Mouse (Mus musculus) midbrain, postnatal 0 days (tissue): ENCODE measurements at regions not wholly inside any gene's neighbourhood (a gene's known extent, or its start where the extent isn't known, plus 50 kb on each side); places are given as distances from the start of the nearest gene placed in this dataset.

Source experiments
- ATAC-seq: fragments of 200-750 bp; cut with Nextera tagmentation; 2 replicates; pipeline ENCODE4 v1.8.0; 2017; ENCODE audit warnings: moderate number of reproducible peaks, mild to moderate bottlenecking, moderate TSS enrichment, moderate library complexity; ENCODE audit not compliant: low FRiP score
- DNase-seq: peaks from one replicate; pipeline ENCODE4 v3.0.0-alpha.2; 2015; ENCODE audit warnings: low spot score
- H3K27ac ChIP-seq: fragments of 300-500 bp; sonication (generic); 2 replicates; pipeline ENCODE4 v1.5.1; 2014; ENCODE audit warnings: low read depth, mild to moderate bottlenecking, low read length, mixed read lengths
- H3K27me3 ChIP-seq: fragments of 300-500 bp; sonication (generic); 2 replicates; pipeline ENCODE4 v1.6.1; 2014; ENCODE audit warnings: low read length, control low read depth, mixed read lengths; ENCODE audit not compliant: insufficient read depth
- H3K36me3 ChIP-seq: fragments of 300-500 bp; sonication (generic); 2 replicates; pipeline ENCODE4 v1.6.1; 2014; ENCODE audit warnings: low read length, control low read depth, mixed read lengths; ENCODE audit not compliant: insufficient read depth
- H3K4me1 ChIP-seq: fragments of 300-500 bp; sonication (generic); 2 replicates; pipeline ENCODE4 v1.6.1; 2014; ENCODE audit warnings: mild to moderate bottlenecking, control low read depth, antibody characterized with exemption, low read length, mixed read lengths; ENCODE audit not compliant: insufficient read depth
- H3K4me2 ChIP-seq: fragments of 300-500 bp; sonication (generic); 2 replicates; pipeline ENCODE4 v1.6.1; 2014; ENCODE audit warnings: low read depth, mild to moderate bottlenecking, low read length, mixed read lengths; ENCODE audit not compliant: poor library complexity, severe bottlenecking
- H3K4me3 ChIP-seq: fragments of 300-500 bp; sonication (generic); 2 replicates; pipeline ENCODE4 v1.5.1; 2014; ENCODE audit warnings: low read depth, mild to moderate bottlenecking, low read length, moderate library complexity
- H3K9ac ChIP-seq: fragments of 300-500 bp; sonication (generic); replicated peaks from 2 replicates; pipeline ENCODE4 v1.6.1; 2014; ENCODE audit warnings: mild to moderate bottlenecking, low read length, moderate library complexity, mixed read lengths; ENCODE audit not compliant: poor library complexity, severe bottlenecking
- H3K9me3 ChIP-seq: fragments of 300-500 bp; sonication (generic); 2 replicates; pipeline ENCODE4 v1.6.1; 2016; ENCODE audit warnings: low read length, control low read depth
- CTCF ChIP-seq: IDR thresholded peaks from 2 replicates; pipeline ENCODE4 v1.5.1; 2016; ENCODE audit warnings: antibody characterized with exemption, mild to moderate bottlenecking
- WGBS: fragments of 180-500 bp; shearing (Covaris S2); extraction: QIAGEN DNeasy Blood & Tissue Kit; methylation state at CpG from one replicate; pipeline ENCODE4 v1.1.7; 2014; 5-methylcytosine and 5-hydroxymethylcytosine counted together

- H3K27ac ChIP-seq: no peak overlapping the region
- 93% methylated on average over 4 of the region's 4 CpGs for WGBS
- H3K4me1 ChIP-seq: peaks cover 9% of the 10 kb centered on the region
- DNase-seq: no peak
- ATAC-seq: no peak
- no peaks in the 10 kb centered on the region for H3K9me3 ChIP-seq
- H3K27me3 ChIP-seq: no peaks in the 10 kb centered on the region
- no peaks in the 10 kb centered on the region for H3K36me3 ChIP-seq
- TF ChIP-seq CTCF: no peak
- H3K4me2 ChIP-seq: no peak overlapping the region
- no peak overlapping the region for H3K9ac ChIP-seq
- H3K4me3 ChIP-seq: no peak overlapping the region
Measured at GRCm38 (mm10) chr14:72848271-72848955, 138.6 kb upstream of the Fndc3a start.

GRCm38 (mm10) chr14:72847466-72847865 lies 137.7 kb upstream of the Fndc3a start:
- DNase-seq (no peak), ATAC-seq (no peak)
- H3K36me3 ChIP-seq: no peaks in the 10 kb centered on the region
- peaks cover 9% of the 10 kb centered on the region for H3K4me1 ChIP-seq
- WGBS: 76% methylated on average over 7 of the region's 7 CpGs
- no peaks in the 10 kb centered on the region for H3K27me3 ChIP-seq
- H3K9me3 ChIP-seq: no peaks in the 10 kb centered on the region
- H3K4me2 ChIP-seq: no peak overlapping the region
- no peak for TF ChIP-seq CTCF
- H3K27ac ChIP-seq: no peak overlapping the region
- no peak overlapping the region for H3K4me3 ChIP-seq
- H3K9ac ChIP-seq: no peak overlapping the region

DNA sequence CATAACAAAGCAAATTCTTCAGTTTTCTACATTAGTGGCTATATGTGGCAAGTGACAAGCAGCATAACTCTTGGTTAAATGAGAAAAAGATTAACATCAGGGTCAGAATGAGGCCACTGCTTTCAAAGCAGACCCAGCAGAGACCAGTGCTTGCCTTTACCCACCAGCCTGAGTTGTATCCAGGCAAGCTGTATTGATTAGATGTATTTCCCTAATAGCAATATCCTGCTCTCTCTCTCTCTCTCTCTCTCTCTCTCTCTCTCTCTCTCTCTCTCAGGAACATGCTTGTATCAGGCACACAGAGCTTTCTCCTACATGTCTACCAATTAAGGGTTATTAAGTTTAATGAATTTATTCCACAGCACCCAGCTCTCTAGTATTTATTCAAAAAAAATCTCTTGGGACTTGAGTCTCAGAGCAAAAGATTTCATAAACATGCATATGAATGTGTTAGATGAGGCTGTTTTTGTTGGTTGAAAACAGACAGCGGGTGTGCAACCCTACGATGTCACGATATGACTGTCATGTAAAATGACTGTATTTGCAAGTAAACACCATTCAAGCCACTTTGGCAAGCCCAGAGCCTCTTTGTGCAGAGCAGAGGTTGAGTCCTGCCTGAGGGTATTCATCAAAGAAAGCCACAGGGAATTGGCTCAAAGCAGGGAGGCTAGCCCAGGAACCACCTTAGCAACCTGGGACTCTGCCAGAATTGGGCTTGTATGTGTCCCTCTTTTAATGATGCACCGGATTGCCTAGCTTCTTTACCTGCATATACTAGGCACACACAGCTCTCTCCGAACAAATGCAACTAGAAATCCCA lies 136.0 kb upstream of the Fndc3a start:
- ATAC-seq (no peak), DNase-seq (peak; percentile 46)
- Histone ChIP-seq H3K36me3 (no peaks in the 10 kb centered on the region), H3K27ac (no peak overlapping the region), H3K9ac (no peak overlapping the region), H3K4me3 (no peak overlapping the region), H3K4me2 (no peak overlapping the region), H3K27me3 (no peaks in the 10 kb centered on the region), H3K9me3 (no peaks in the 10 kb centered on the region), H3K4me1 (peaks cover 9% of the 10 kb centered on the region)
- no peak for TF ChIP-seq CTCF
- 48% methylated on average over 5 of the region's 5 CpGs for WGBS

GRCm38 (mm10) chr14:72844753-72845369 lies 135.1 kb upstream of the Fndc3a start:
- no peak for TF ChIP-seq CTCF
- no peak overlapping the region for H3K27ac ChIP-seq
- H3K4me2 ChIP-seq: no peak overlapping the region
- H3K9ac ChIP-seq: no peak overlapping the region
- WGBS: 35% methylated on average over 5 of the region's 5 CpGs
- peak; percentile 53 for DNase-seq
- H3K27me3 ChIP-seq: no peaks in the 10 kb centered on the region
- ATAC-seq: peak; percentile 52; the same call in 1 of the 2 replicates
- no peaks in the 10 kb centered on the region for H3K9me3 ChIP-seq
- H3K4me1 ChIP-seq: peaks cover 9% of the 10 kb centered on the region
- H3K4me3 ChIP-seq: no peak overlapping the region
- no peaks in the 10 kb centered on the region for H3K36me3 ChIP-seq

- Histone ChIP-seq H3K27me3 (no peaks in the 10 kb centered on the region), H3K27ac (no peak overlapping the region), H3K9ac (no peak overlapping the region), H3K4me1 (peaks cover 9% of the 10 kb centered on the region), H3K36me3 (no peaks in the 10 kb centered on the region), H3K9me3 (no peaks in the 10 kb centered on the region), H3K4me2 (no peak overlapping the region), H3K4me3 (no peak overlapping the region)
- TF ChIP-seq CTCF: no peak
- 21% methylated on average over 1 of the region's 1 CpGs for WGBS
- DNase-seq: no peak
- ATAC-seq: peak; percentile 63; the same call in 1 of the 2 replicates
Measured at GRCm38 (mm10) chr14:72841753-72842152, 131.9 kb upstream of the Fndc3a start.

GRCm38 (mm10) chr14:72835158-72835557 lies 125.4 kb upstream of the Fndc3a start:
- H3K9ac ChIP-seq: no peak overlapping the region
- H3K4me3 ChIP-seq: no peak overlapping the region
- no peak for TF ChIP-seq CTCF
- ATAC-seq: no peak
- H3K27me3 ChIP-seq: no peaks in the 10 kb centered on the region
- DNase-seq: no peak
- no peaks in the 10 kb centered on the region for H3K9me3 ChIP-seq
- no peaks in the 10 kb centered on the region for H3K4me1 ChIP-seq
- H3K36me3 ChIP-seq: no peaks in the 10 kb centered on the region
- H3K27ac ChIP-seq: no peak overlapping the region
- 95% methylated on average over 4 of the region's 4 CpGs for WGBS
- no peak overlapping the region for H3K4me2 ChIP-seq
